Mouse (Mus musculus) myocyte (in vitro differentiated cells): ENCODE measurements around the gene Ttc7.
A peak's percentile ranks its signal among the peaks of the same experiment; 100 is the strongest.

ENCODE experiments used
- CEBPB ChIP-seq: IDR thresholded peaks from 2 replicates; pipeline ENCODE4 v1.6.1; 2011; ENCODE audit warnings: mild to moderate bottlenecking, moderate library complexity; ENCODE audit not compliant: poor library complexity, insufficient read depth, severe bottlenecking
- E2F4 ChIP-seq: IDR thresholded peaks from one replicate; pipeline ENCODE4 v1.6.1; 2011; ENCODE audit warnings: mild to moderate bottlenecking, control low read depth, moderate library complexity; ENCODE audit not compliant: insufficient read depth
- MAX ChIP-seq: IDR thresholded peaks from one replicate; pipeline ENCODE4 v1.6.1; 2011; ENCODE audit warnings: low read depth, mild to moderate bottlenecking, control low read depth
- MYOD1 ChIP-seq, 3 experiments: IDR thresholded peaks; one replicate each; pipeline ENCODE4 v1.6.1; 2011; ENCODE audit warnings: control low read depth in 2 of 3, low read depth in 2 of 3, mild to moderate bottlenecking in 2 of 3, moderate library complexity in 1 of 3; ENCODE audit not compliant: insufficient read length in 2 of 3, control insufficient read depth in 1 of 3
- POLR2A ChIP-seq: IDR thresholded peaks from one replicate; pipeline ENCODE4 v1.6.1; 2011; ENCODE audit warnings: low read depth, mild to moderate bottlenecking, control low read depth, moderate library complexity; ENCODE audit not compliant: insufficient read length
- POLR2AphosphoS2 ChIP-seq: IDR thresholded peaks from one replicate; pipeline ENCODE4 v1.6.1; 2011; ENCODE audit warnings: low read depth, control low read depth; ENCODE audit not compliant: insufficient read length
- TCF12 ChIP-seq: IDR thresholded peaks from one replicate; pipeline ENCODE4 v1.6.1; 2011; ENCODE audit warnings: mild to moderate bottlenecking, control low read depth; ENCODE audit not compliant: poor library complexity, insufficient read depth, severe bottlenecking
- USF1 ChIP-seq: IDR thresholded peaks from one replicate; pipeline ENCODE4 v1.6.1; 2011; ENCODE audit warnings: low read depth, mild to moderate bottlenecking, control low read depth, moderate library complexity

- peak; percentile 7 to 86 (median 65) for TF ChIP-seq MYOD1 (IDR thresholded peaks at IDR 0.05; ENCODE audit: control insufficient read depth in 1 of 3, insufficient read length in 2 of 3, low read depth in 2 of 3)
- no peak for TF ChIP-seq POLR2A
- TF ChIP-seq POLR2AphosphoS2 = no peak
- TF ChIP-seq USF1 = no peak
- TF ChIP-seq TCF12 = no peak
- no peak for TF ChIP-seq E2F4
- TF ChIP-seq MAX = no peak
- TF ChIP-seq CEBPB = no peak
These were observed 78.4 kb downstream of the Ttc7 start for GRCm38 (mm10) chr17:87361132-87361531.
